Mouse (Mus musculus): ENCODE measurements around the gene Dync1li2. TPM values are rescaled to one million over a fixed set of nuclear protein-coding genes. Genes with fewer than 3 reads are reported as not detected.

Gene Dync1li2
- polyA plus RNA-seq, 1 experiment from 2014 or later, result 13.5 TPM

Other genes with a start within 250 kb of the Dync1li2 start
- 5.5 and 5.7 TPM in 2 replicates for gene Tk2, start 194.5 kb downstream of the Dync1li2 start, polyA plus RNA-seq (2015; fragmentation: Nextera tagmentation; extraction: Ambion mirVana)
- gene Cklf, start 192.2 kb downstream of the Dync1li2 start, polyA plus RNA-seq (2015; fragmentation: Nextera tagmentation; extraction: Ambion mirVana), result 19.0 and 20.9 TPM in 2 replicates
- not detected in 2 replicates for gene Cmtm2a, start 149.9 kb downstream of the Dync1li2 start, polyA plus RNA-seq (2015; fragmentation: Nextera tagmentation; extraction: Ambion mirVana)
- not detected in 2 replicates for gene Gm45711, start 133.0 kb downstream of the Dync1li2 start, polyA plus RNA-seq (2015; fragmentation: Nextera tagmentation; extraction: Ambion mirVana)
- not detected in 2 replicates for gene Cmtm1, start 132.9 kb downstream of the Dync1li2 start, polyA plus RNA-seq (2015; fragmentation: Nextera tagmentation; extraction: Ambion mirVana)
- not detected in 2 replicates for gene Gm11020, start 121.5 kb downstream of the Dync1li2 start, polyA plus RNA-seq (2015; fragmentation: Nextera tagmentation; extraction: Ambion mirVana)
- gene Cmtm2b, start 120.8 kb downstream of the Dync1li2 start, polyA plus RNA-seq (2015; fragmentation: Nextera tagmentation; extraction: Ambion mirVana), result not detected in 2 replicates
- gene Cmtm3, start 103.6 kb downstream of the Dync1li2 start, polyA plus RNA-seq (2015; fragmentation: Nextera tagmentation; extraction: Ambion mirVana), result 20.9 and 23.5 TPM in 2 replicates
- gene Cmtm4, start 47.2 kb downstream of the Dync1li2 start, polyA plus RNA-seq (2015; fragmentation: Nextera tagmentation; extraction: Ambion mirVana), result 0.40 and 0.56 TPM in 2 replicates
- 0.03 TPM in 1 of 2 replicates, not detected in the other for gene Terb1, start 66.9 kb upstream of the Dync1li2 start, polyA plus RNA-seq (2015; fragmentation: Nextera tagmentation; extraction: Ambion mirVana)
- gene Nae1, start 91.6 kb upstream of the Dync1li2 start, polyA plus RNA-seq (2015; fragmentation: Nextera tagmentation; extraction: Ambion mirVana), result 43.1 and 49.9 TPM in 2 replicates
- gene Car7, start 91.6 kb upstream of the Dync1li2 start, polyA plus RNA-seq (2015; fragmentation: Nextera tagmentation; extraction: Ambion mirVana), result 3.7 and 4.2 TPM in 2 replicates
- 4.4 and 5.7 TPM in 2 replicates for gene Pdp2, start 148.4 kb upstream of the Dync1li2 start, polyA plus RNA-seq (2015; fragmentation: Nextera tagmentation; extraction: Ambion mirVana)
- gene Cdh16, start 181.3 kb upstream of the Dync1li2 start, polyA plus RNA-seq (2015; fragmentation: Nextera tagmentation; extraction: Ambion mirVana), result not detected in 2 replicates
- gene Rrad, start 188.3 kb upstream of the Dync1li2 start, polyA plus RNA-seq (2015; fragmentation: Nextera tagmentation; extraction: Ambion mirVana), result 0.75 and 0.82 TPM in 2 replicates
- gene Ciao2b, start 198.9 kb upstream of the Dync1li2 start, polyA plus RNA-seq (2015; fragmentation: Nextera tagmentation; extraction: Ambion mirVana), result 64.9 and 65.0 TPM in 2 replicates

All from liver, embryonic 13.5 days (tissue).